Mouse (Mus musculus): Measurements from ENCODE around the gene Gpatch2. TPM values are rescaled to one million over a fixed set of nuclear protein-coding genes. Genes with fewer than 3 reads are reported as not detected.

Gene Gpatch2
- polyA plus RNA-seq, 1 experiment from 2014 or later: 32.1 TPM

GRCm38 (mm10) chr1:187267601-187268000 is 52.3 kb downstream of the Gpatch2 start:
- Histone ChIP-seq H3K27me3 (no peaks in the 10 kb centered on the region), H3K4me2 (no peak overlapping the region), H3K4me1 (peaks cover 24% of the 10 kb centered on the region), H3K27ac (no peak overlapping the region), H3K9ac (no peak overlapping the region), H3K36me3 (replicated peaks) (no peaks in the 10 kb centered on the region), H3K4me3 (replicated peaks) (no peak overlapping the region), H3K9me3 (no peaks in the 10 kb centered on the region)
- ATAC-seq (ENCODE audit: low FRiP score): no peak
- whole genome bisulfite sequencing: 88% methylated on average over 4 of the region's 4 CpGs

- Histone ChIP-seq H3K9ac (no peak overlapping the region), H3K27me3 (no peaks in the 10 kb centered on the region), H3K4me1 (peaks cover 11% of the 10 kb centered on the region), H3K9me3 (no peaks in the 10 kb centered on the region), H3K4me3 (replicated peaks) (no peak overlapping the region), H3K4me2 (no peak overlapping the region), H3K36me3 (replicated peaks) (no peaks in the 10 kb centered on the region), H3K27ac (no peak overlapping the region)
- WGBS: 73% methylated on average over 10 of the region's 10 CpGs
- ATAC-seq (ENCODE audit: low FRiP score): no peak
Measured at GRCm38 (mm10) chr1:187270318-187271247, 55.3 kb downstream of the Gpatch2 start.

GRCm38 (mm10) chr1:187277324-187277723 is 62.0 kb downstream of the Gpatch2 start:
- H3K36me3 ChIP-seq (replicated peaks): no peaks in the 10 kb centered on the region
- H3K27ac ChIP-seq: no peak overlapping the region
- H3K27me3 ChIP-seq: no peaks in the 10 kb centered on the region
- WGBS: 82% methylated on average over 9 of the region's 9 CpGs
- H3K4me1 ChIP-seq: peaks cover 9% of the 10 kb centered on the region
- no peak for ATAC-seq (ENCODE audit: low FRiP score)
- no peak overlapping the region for H3K9ac ChIP-seq
- H3K9me3 ChIP-seq: no peaks in the 10 kb centered on the region
- H3K4me2 ChIP-seq: no peak overlapping the region
- no peak overlapping the region for H3K4me3 ChIP-seq (replicated peaks)

- no peaks in the 10 kb centered on the region for H3K36me3 ChIP-seq (replicated peaks)
- H3K4me2 ChIP-seq: no peak overlapping the region
- no peak for ATAC-seq (ENCODE audit: low FRiP score)
- no peak overlapping the region for H3K4me3 ChIP-seq (replicated peaks)
- no peaks in the 10 kb centered on the region for H3K27me3 ChIP-seq
- peaks cover 15% of the 10 kb centered on the region for H3K4me1 ChIP-seq
- no peak overlapping the region for H3K27ac ChIP-seq
- WGBS: 65% methylated on average over 5 of the region's 5 CpGs
- H3K9me3 ChIP-seq: no peaks in the 10 kb centered on the region
- no peak overlapping the region for H3K9ac ChIP-seq
Measured at GRCm38 (mm10) chr1:187278472-187278871, 63.2 kb downstream of the Gpatch2 start.

GRCm38 (mm10) chr1:187279776-187280175 is 64.5 kb downstream of the Gpatch2 start:
- Histone ChIP-seq H3K4me2 (no peak overlapping the region), H3K4me3 (replicated peaks) (no peak overlapping the region), H3K27me3 (no peaks in the 10 kb centered on the region), H3K27ac (no peak overlapping the region), H3K36me3 (replicated peaks) (no peaks in the 10 kb centered on the region), H3K9me3 (no peaks in the 10 kb centered on the region), H3K9ac (no peak overlapping the region), H3K4me1 (peaks cover 15% of the 10 kb centered on the region)
- ATAC-seq (ENCODE audit: low FRiP score): no peak
- WGBS: 84% methylated on average over 4 of the region's 4 CpGs

GRCm38 (mm10) chr1:187282321-187282720 is 67.0 kb downstream of the Gpatch2 start:
- WGBS: 63% methylated on average over 3 of the region's 3 CpGs
- no peak for ATAC-seq (ENCODE audit: low FRiP score)

GRCm38 (mm10) chr1:187282804-187283203 is 67.5 kb downstream of the Gpatch2 start:
- H3K4me2 ChIP-seq: no peak overlapping the region
- H3K27me3 ChIP-seq: no peaks in the 10 kb centered on the region
- H3K4me1 ChIP-seq: peaks cover 9% of the 10 kb centered on the region
- no peak for ATAC-seq (ENCODE audit: low FRiP score)
- H3K27ac ChIP-seq: no peak overlapping the region
- H3K9ac ChIP-seq: no peak overlapping the region
- no peaks in the 10 kb centered on the region for H3K36me3 ChIP-seq (replicated peaks)
- no peak overlapping the region for H3K4me3 ChIP-seq (replicated peaks)
- no peaks in the 10 kb centered on the region for H3K9me3 ChIP-seq
- WGBS: 85% methylated on average over 6 of the region's 6 CpGs

More at GRCm38 (mm10) chr1:187282321-187282720, 67.0 kb downstream of the Gpatch2 start:
- Histone ChIP-seq H3K36me3 (replicated peaks) (no peaks in the 10 kb centered on the region), H3K4me2 (no peak overlapping the region), H3K9ac (no peak overlapping the region), H3K4me1 (peaks cover 13% of the 10 kb centered on the region), H3K27me3 (no peaks in the 10 kb centered on the region), H3K4me3 (replicated peaks) (no peak overlapping the region), H3K27ac (no peak overlapping the region), H3K9me3 (no peaks in the 10 kb centered on the region)

- Histone ChIP-seq H3K27me3 (no peaks in the 10 kb centered on the region), H3K9ac (no peak overlapping the region), H3K9me3 (no peaks in the 10 kb centered on the region), H3K27ac (no peak overlapping the region), H3K4me2 (no peak overlapping the region), H3K4me1 (peaks cover 6% of the 10 kb centered on the region), H3K4me3 (replicated peaks) (no peak overlapping the region), H3K36me3 (replicated peaks) (no peaks in the 10 kb centered on the region)
- 90% methylated on average over 8 of the region's 8 CpGs for WGBS
- no peak for ATAC-seq (ENCODE audit: low FRiP score)
Measured at GRCm38 (mm10) chr1:187285735-187286134, 70.4 kb downstream of the Gpatch2 start.

- Histone ChIP-seq H3K4me2 (no peak overlapping the region), H3K36me3 (replicated peaks) (no peaks in the 10 kb centered on the region), H3K9me3 (no peaks in the 10 kb centered on the region), H3K9ac (no peak overlapping the region), H3K4me3 (replicated peaks) (no peak overlapping the region), H3K27ac (no peak overlapping the region), H3K4me1 (peaks cover 6% of the 10 kb centered on the region), H3K27me3 (no peaks in the 10 kb centered on the region)
- 93% methylated on average over 4 of the region's 4 CpGs for WGBS
- ATAC-seq (ENCODE audit: low FRiP score): no peak
Measured at GRCm38 (mm10) chr1:187286411-187286810, 71.1 kb downstream of the Gpatch2 start.

GRCm38 (mm10) chr1:187286924-187287323 is 71.6 kb downstream of the Gpatch2 start:
- Histone ChIP-seq H3K9ac (no peak overlapping the region), H3K4me3 (replicated peaks) (no peak overlapping the region), H3K27me3 (no peaks in the 10 kb centered on the region), H3K27ac (no peak overlapping the region), H3K36me3 (replicated peaks) (no peaks in the 10 kb centered on the region), H3K4me1 (peaks cover 6% of the 10 kb centered on the region; the same call in 1 of the 2 replicates), H3K9me3 (no peaks in the 10 kb centered on the region), H3K4me2 (no peak overlapping the region)
- ATAC-seq (ENCODE audit: low FRiP score): no peak
- 58% methylated on average over 3 of the region's 3 CpGs for WGBS

- WGBS: 94% methylated on average over 7 of the region's 7 CpGs
- no peak for ATAC-seq (ENCODE audit: low FRiP score)
- no peak overlapping the region for H3K9ac ChIP-seq
Measured at GRCm38 (mm10) chr1:187290186-187290585, 74.9 kb downstream of the Gpatch2 start.

GRCm38 (mm10) chr1:187291480-187292394 is 76.4 kb downstream of the Gpatch2 start:
- WGBS: 88% methylated on average over 10 of the region's 10 CpGs
- no peaks in the 10 kb centered on the region for H3K4me1 ChIP-seq
- no peak for ATAC-seq (ENCODE audit: low FRiP score)

More at GRCm38 (mm10) chr1:187290186-187290585, 74.9 kb downstream of the Gpatch2 start:
- H3K27ac ChIP-seq: no peak overlapping the region
- H3K9me3 ChIP-seq: no peaks in the 10 kb centered on the region
- no peaks in the 10 kb centered on the region for H3K4me1 ChIP-seq
- H3K27me3 ChIP-seq: no peaks in the 10 kb centered on the region
- no peak overlapping the region for H3K4me3 ChIP-seq (replicated peaks)
- no peak overlapping the region for H3K4me2 ChIP-seq
- H3K36me3 ChIP-seq (replicated peaks): no peaks in the 10 kb centered on the region

More at GRCm38 (mm10) chr1:187291480-187292394, 76.4 kb downstream of the Gpatch2 start:
- Histone ChIP-seq H3K9ac (no peak overlapping the region), H3K36me3 (replicated peaks) (no peaks in the 10 kb centered on the region), H3K27me3 (no peaks in the 10 kb centered on the region), H3K27ac (no peak overlapping the region), H3K4me3 (replicated peaks) (no peak overlapping the region), H3K9me3 (no peaks in the 10 kb centered on the region), H3K4me2 (no peak overlapping the region)
